Mouse (Mus musculus): ENCODE data around the gene Wdr17. TPM values are rescaled to one million over a fixed set of nuclear protein-coding genes. Genes with fewer than 3 reads are reported as not detected.
"Not testable (repeated sequence)": the region's sequence is repeated elsewhere in the genome, so short reads cannot be mapped to it uniquely, and the experiment has no call there.

The Wdr17 gene
- polyA plus RNA-seq, 1 experiment from 2014 or later = 4.0 TPM

GRCm38 (mm10) chr8:54638634-54639033 is 248.3 kb downstream of the Wdr17 start:
- Histone ChIP-seq H3K27ac (no peak overlapping the region), H3K27me3 (ENCODE audit: insufficient read depth, poor library complexity, severe bottlenecking) (no peaks in the 10 kb centered on the region), H3K36me3 (no peaks in the 10 kb centered on the region), H3K9me3 (no peaks in the 10 kb centered on the region), H3K4me3 (no peak overlapping the region), H3K4me1 (replicated peaks) (no peaks in the 10 kb centered on the region)
- no peak for DNase-seq (ENCODE audit: low spot score)
- 80% methylated on average over 4 of the region's 4 CpGs for WGBS

GRCm38 (mm10) chr8:54616710-54617109 is 270.3 kb downstream of the Wdr17 start:
- H3K27ac ChIP-seq; H3K4me3 ChIP-seq; H3K36me3 ChIP-seq; H3K27me3 ChIP-seq (ENCODE audit: insufficient read depth, poor library complexity, severe bottlenecking); H3K4me1 ChIP-seq (replicated peaks); H3K9me3 ChIP-seq; DNase-seq (ENCODE audit: low spot score): not testable (repeated sequence)
- WGBS = 85% methylated on average over 17 of the region's 17 CpGs

GRCm38 (mm10) chr8:54610238-54610637 is 276.7 kb downstream of the Wdr17 start:
- Histone ChIP-seq H3K36me3 (no peaks in the 10 kb centered on the region), H3K27ac (no peak overlapping the region), H3K27me3 (ENCODE audit: insufficient read depth, poor library complexity, severe bottlenecking) (no peaks in the 10 kb centered on the region), H3K4me3 (no peak overlapping the region), H3K9me3 (no peaks in the 10 kb centered on the region), H3K4me1 (replicated peaks) (no peaks in the 10 kb centered on the region)
- no peak for DNase-seq (ENCODE audit: low spot score)
- WGBS = 73% methylated on average over 4 of the region's 4 CpGs

GRCm38 (mm10) chr8:54609336-54609735 is 277.6 kb downstream of the Wdr17 start:
- no peak overlapping the region for H3K4me3 ChIP-seq
- no peaks in the 10 kb centered on the region for H3K4me1 ChIP-seq (replicated peaks)
- no peaks in the 10 kb centered on the region for H3K9me3 ChIP-seq
- WGBS = 87% methylated on average over 2 of the region's 2 CpGs
- no peaks in the 10 kb centered on the region for H3K27me3 ChIP-seq (ENCODE audit: insufficient read depth, poor library complexity, severe bottlenecking)
- no peaks in the 10 kb centered on the region for H3K36me3 ChIP-seq
- H3K27ac ChIP-seq = no peak overlapping the region
- no peak for DNase-seq (ENCODE audit: low spot score)

- Histone ChIP-seq H3K27me3 (ENCODE audit: insufficient read depth, poor library complexity, severe bottlenecking) (no peaks in the 10 kb centered on the region), H3K4me1 (replicated peaks) (peaks cover 7% of the 10 kb centered on the region; the same call in 1 of the 2 replicates), H3K36me3 (no peaks in the 10 kb centered on the region), H3K27ac (no peak overlapping the region), H3K9me3 (no peaks in the 10 kb centered on the region), H3K4me3 (no peak overlapping the region)
- WGBS = 78% methylated on average over 4 of the region's 4 CpGs
- DNase-seq (ENCODE audit: low spot score) = no peak
Observed at GRCm38 (mm10) chr8:54603440-54603839, 283.5 kb downstream of the Wdr17 start.

- no peaks in the 10 kb centered on the region for H3K27me3 ChIP-seq (ENCODE audit: insufficient read depth, poor library complexity, severe bottlenecking)
- DNase-seq (ENCODE audit: low spot score) = peak; percentile 67
- peaks cover 7% of the 10 kb centered on the region; the same call in 1 of the 2 replicates for H3K4me1 ChIP-seq (replicated peaks)
- 5% methylated on average over 21 of the region's 21 CpGs for WGBS
- H3K4me3 ChIP-seq = peak within 1 kb of the TSS; percentile 53
- H3K36me3 ChIP-seq = no peaks in the 10 kb centered on the region
- peak within 1 kb of the TSS; percentile 64 for H3K27ac ChIP-seq
- no peaks in the 10 kb centered on the region for H3K9me3 ChIP-seq
Observed at GRCm38 (mm10) chr8:54600671-54601251, 286.2 kb downstream of the Wdr17 start, which contains the start of gene Spata4. Gene Spata4 (plus strand): TSS chr8:54600781.

GRCm38 (mm10) chr8:54597386-54597785 is 289.6 kb downstream of the Wdr17 start:
- Histone ChIP-seq H3K27me3 (ENCODE audit: insufficient read depth, poor library complexity, severe bottlenecking) (no peaks in the 10 kb centered on the region), H3K27ac (no peak overlapping the region), H3K36me3 (no peaks in the 10 kb centered on the region), H3K4me3 (no peak overlapping the region), H3K9me3 (no peaks in the 10 kb centered on the region), H3K4me1 (replicated peaks) (peaks cover 7% of the 10 kb centered on the region; the same call in 1 of the 2 replicates)
- no peak for DNase-seq (ENCODE audit: low spot score)
- 93% methylated on average over 2 of the region's 2 CpGs for WGBS

- no peak for DNase-seq (ENCODE audit: low spot score)
- no peaks in the 10 kb centered on the region for H3K36me3 ChIP-seq
- 94% methylated on average over 2 of the region's 2 CpGs for WGBS
- no peaks in the 10 kb centered on the region for H3K9me3 ChIP-seq
- H3K27me3 ChIP-seq (ENCODE audit: insufficient read depth, poor library complexity, severe bottlenecking) = no peaks in the 10 kb centered on the region
- no peak overlapping the region for H3K4me3 ChIP-seq
- H3K4me1 ChIP-seq (replicated peaks) = peaks cover 7% of the 10 kb centered on the region; the same call in 1 of the 2 replicates
- no peak overlapping the region for H3K27ac ChIP-seq
Observed at GRCm38 (mm10) chr8:54596940-54597339, 290.0 kb downstream of the Wdr17 start.

GRCm38 (mm10) chr8:54596051-54596450 is 290.9 kb downstream of the Wdr17 start:
- Histone ChIP-seq H3K36me3 (no peaks in the 10 kb centered on the region), H3K4me1 (replicated peaks) (peaks cover 7% of the 10 kb centered on the region; the same call in 1 of the 2 replicates), H3K27me3 (ENCODE audit: insufficient read depth, poor library complexity, severe bottlenecking) (no peaks in the 10 kb centered on the region), H3K27ac (no peak overlapping the region), H3K9me3 (no peaks in the 10 kb centered on the region), H3K4me3 (no peak overlapping the region)
- DNase-seq (ENCODE audit: low spot score) = no peak
- 59% methylated on average over 2 of the region's 2 CpGs for WGBS

GRCm38 (mm10) chr8:54594634-54595033 is 292.4 kb downstream of the Wdr17 start:
- 95% methylated on average over 5 of the region's 5 CpGs for WGBS

GRCm38 (mm10) chr8:54582886-54583285 is 304.1 kb downstream of the Wdr17 start:
- Histone ChIP-seq H3K4me1 (replicated peaks) (no peaks in the 10 kb centered on the region), H3K36me3 (no peaks in the 10 kb centered on the region), H3K9me3 (0 out of 2 replicates have a peak, but pooled peaks cover 4% of the 10 kb centered on the region), H3K27me3 (ENCODE audit: insufficient read depth, poor library complexity, severe bottlenecking) (no peaks in the 10 kb centered on the region), H3K4me3 (no peak overlapping the region), H3K27ac (no peak overlapping the region)
- no peak for DNase-seq (ENCODE audit: low spot score)
- WGBS = 61% methylated on average over 1 of the region's 1 CpGs

More at GRCm38 (mm10) chr8:54594634-54595033, 292.4 kb downstream of the Wdr17 start:
- no peaks in the 10 kb centered on the region for H3K9me3 ChIP-seq
- no peaks in the 10 kb centered on the region for H3K36me3 ChIP-seq
- H3K27me3 ChIP-seq (ENCODE audit: insufficient read depth, poor library complexity, severe bottlenecking) = no peaks in the 10 kb centered on the region
- no peak overlapping the region for H3K27ac ChIP-seq
- no peaks in the 10 kb centered on the region for H3K4me1 ChIP-seq (replicated peaks)
- no peak for DNase-seq (ENCODE audit: low spot score)
- no peak overlapping the region for H3K4me3 ChIP-seq

- no peak for DNase-seq (ENCODE audit: low spot score)
- Histone ChIP-seq H3K9me3 (no peaks in the 10 kb centered on the region), H3K4me3 (no peak overlapping the region), H3K27ac (no peak overlapping the region), H3K36me3 (no peaks in the 10 kb centered on the region), H3K4me1 (replicated peaks) (no peaks in the 10 kb centered on the region), H3K27me3 (ENCODE audit: insufficient read depth, poor library complexity, severe bottlenecking) (no peaks in the 10 kb centered on the region)
- WGBS = 80% methylated on average over 3 of the region's 3 CpGs
Observed at GRCm38 (mm10) chr8:54581436-54581835, 305.5 kb downstream of the Wdr17 start.

Measured in hindbrain, embryonic 10.5 days (tissue).